Mouse (Mus musculus) CH12.LX (cell line): ENCODE data around the gene Slc6a19. TPM values are rescaled to one million over a fixed set of nuclear protein-coding genes. Genes with fewer than 3 reads are reported as not detected.
A peak's percentile ranks its signal among the peaks of the same experiment; 100 is the strongest.

Source experiments
- DNase-seq: peaks from one replicate; pipeline ENCODE4 v3.0.0-alpha.2; 2013; ENCODE audit errors: extremely low read depth
- H3K27ac ChIP-seq: 2 replicates; pipeline ENCODE4 v1.5.1; 2012; ENCODE audit warnings: low read depth, mild to moderate bottlenecking, control low read depth, moderate library complexity; ENCODE audit not compliant: insufficient read depth
- H3K27me3 ChIP-seq: replicated peaks from 2 replicates; pipeline ENCODE3; 2012; ENCODE audit warnings: inconsistent platforms
- H3K36me3 ChIP-seq, 2 experiments: replicated peaks in 1 of 2; 2 replicates each; pipeline versions ENCODE3 to v1.6.1; 2012; ENCODE audit warnings: inconsistent platforms in 1 of 2, low read length in 1 of 2, mild to moderate bottlenecking in 1 of 2, mixed read lengths in 1 of 2, moderate library complexity in 1 of 2; ENCODE audit not compliant: control insufficient read depth in 1 of 2, insufficient read depth in 1 of 2
- H3K4me1 ChIP-seq, 2 experiments: 2 replicates each; pipeline ENCODE4 v1.6.1; 2012; ENCODE audit warnings: inconsistent platforms in 1 of 2, moderate library complexity in 1 of 2; ENCODE audit not compliant: insufficient read depth in 2 of 2, control insufficient read depth in 1 of 2
- H3K4me2 ChIP-seq: 2 replicates; pipeline ENCODE4 v1.6.1; 2012; ENCODE audit warnings: low read depth, mild to moderate bottlenecking, control low read depth; ENCODE audit not compliant: poor library complexity, insufficient read depth, severe bottlenecking
- H3K4me3 ChIP-seq, 3 experiments: fragments of 150-350 bp in 1 of 3; sonication (generic) in 1 of 3; replicated peaks in 1 of 3; 2 replicates each; pipeline versions ENCODE3 to v1.5.1; 2011 to 2012; ENCODE audit warnings: low read depth in 2 of 3, low read length in 2 of 3, mild to moderate bottlenecking in 2 of 3, moderate library complexity in 2 of 3, control low read depth in 1 of 3, improper control_type of control experiment in 1 of 3, inconsistent platforms in 1 of 3, mixed read lengths in 1 of 3; ENCODE audit not compliant: poor library complexity in 1 of 3
- H3K79me2 ChIP-seq: replicated peaks from 2 replicates; pipeline ENCODE4 v1.6.1; 2012; ENCODE audit warnings: mild to moderate bottlenecking, moderate library complexity; ENCODE audit not compliant: control insufficient read depth, poor library complexity, insufficient read depth, severe bottlenecking; ENCODE audit errors: extremely low read depth
- H3K9ac ChIP-seq: 2 replicates; pipeline ENCODE4 v1.6.1; 2012; ENCODE audit warnings: low read depth, mild to moderate bottlenecking, control low read depth, moderate library complexity; ENCODE audit not compliant: insufficient read depth
- H3K9me3 ChIP-seq: replicated peaks from 2 replicates; pipeline ENCODE3; 2012; ENCODE audit warnings: low read length, inconsistent platforms, mixed read lengths
- BHLHE40 ChIP-seq: IDR thresholded peaks from 2 replicates; pipeline ENCODE4 v1.6.1; 2011; ENCODE audit warnings: mild to moderate bottlenecking, low read depth, low read length, improper control_type of control experiment
- CHD2 ChIP-seq: IDR thresholded peaks from 2 replicates; pipeline ENCODE4 v1.6.1; 2011; ENCODE audit warnings: low read length, improper control_type of control experiment
- CTCF ChIP-seq, 2 experiments: IDR thresholded peaks in 1 of 2; conservative IDR thresholded peaks in 1 of 2; 2 replicates each; pipeline ENCODE4 v1.5.1; 2011 to 2012; ENCODE audit warnings: low read depth in 2 of 2, low read length in 2 of 2, improper control_type of control experiment in 1 of 2, inconsistent platforms in 1 of 2, mild to moderate bottlenecking in 1 of 2, moderate library complexity in 1 of 2
- E2F4 ChIP-seq: IDR thresholded peaks from 2 replicates; pipeline ENCODE4 v1.6.1; 2011; ENCODE audit warnings: low read depth, low read length, improper control_type of control experiment; ENCODE audit not compliant: insufficient replicate concordance
- EP300 ChIP-seq: IDR thresholded peaks from 2 replicates; pipeline ENCODE4 v1.6.1; 2011; ENCODE audit warnings: low read length, improper control_type of control experiment
- ETS1 ChIP-seq: conservative IDR thresholded peaks from 2 replicates; pipeline ENCODE4 v1.6.1; 2012; ENCODE audit warnings: low read depth, mild to moderate bottlenecking, inconsistent platforms, low read length, improper control_type of control experiment, moderate library complexity
- GABPA ChIP-seq: IDR thresholded peaks from 2 replicates; pipeline ENCODE4 v1.6.1; 2012; ENCODE audit warnings: low read depth, low read length, improper control_type of control experiment, inconsistent platforms; ENCODE audit not compliant: insufficient replicate concordance
- JUND ChIP-seq: conservative IDR thresholded peaks from 2 replicates; pipeline ENCODE4 v1.6.1; 2011; ENCODE audit warnings: low read depth, low read length, improper control_type of control experiment
- MAFK ChIP-seq: IDR thresholded peaks from 2 replicates; pipeline ENCODE4 v1.6.1; 2011; ENCODE audit warnings: low read length, improper control_type of control experiment; ENCODE audit not compliant: insufficient replicate concordance
- MAX ChIP-seq: IDR thresholded peaks from 2 replicates; pipeline ENCODE4 v1.6.1; 2011; ENCODE audit warnings: low read length, improper control_type of control experiment
- NELFE ChIP-seq: IDR thresholded peaks from 2 replicates; pipeline ENCODE4 v1.6.1; 2011; ENCODE audit warnings: low read depth, low read length, improper control_type of control experiment
- NRF1 ChIP-seq: IDR thresholded peaks from 2 replicates; pipeline ENCODE4 v1.6.1; 2014; ENCODE audit warnings: low read depth, mild to moderate bottlenecking, inconsistent platforms, low read length, improper control_type of control experiment, moderate library complexity
- RAD21 ChIP-seq: IDR thresholded peaks from 2 replicates; pipeline ENCODE4 v1.6.1; 2011; ENCODE audit warnings: low read depth, mild to moderate bottlenecking, low read length, improper control_type of control experiment, moderate library complexity
- SIN3A ChIP-seq: IDR thresholded peaks from 2 replicates; pipeline ENCODE4 v1.6.1; 2012; ENCODE audit warnings: low read length, improper control_type of control experiment, inconsistent platforms
- SMC3 ChIP-seq: IDR thresholded peaks from 2 replicates; pipeline ENCODE4 v1.6.1; 2011; ENCODE audit warnings: low read depth, low read length, improper control_type of control experiment
- TCF12 ChIP-seq: IDR thresholded peaks from 2 replicates; pipeline ENCODE4 v1.6.1; 2014; ENCODE audit warnings: low read depth, mild to moderate bottlenecking, inconsistent platforms, low read length, improper control_type of control experiment
- UBTF ChIP-seq: IDR thresholded peaks from 2 replicates; pipeline ENCODE4 v1.6.1; 2012; ENCODE audit warnings: low read depth, mild to moderate bottlenecking, inconsistent platforms, low read length, improper control_type of control experiment, moderate library complexity
- USF1 ChIP-seq: IDR thresholded peaks from 2 replicates; pipeline ENCODE4 v1.6.1; 2014; ENCODE audit warnings: low read depth, mild to moderate bottlenecking, inconsistent platforms, low read length, improper control_type of control experiment
- USF2 ChIP-seq: conservative IDR thresholded peaks from 2 replicates; pipeline ENCODE4 v1.6.1; 2011; ENCODE audit warnings: low read depth, low read length, improper control_type of control experiment
- dilution Hi-C: fragments of 300-500 bp; cut with MboI; formaldehyde crosslinking; loops from 2 replicates; pipeline ENCODE4 v1.14.3; 2020; ENCODE audit warnings: low sequenced_read_pairs; ENCODE audit not compliant: extremely low pct_unique_long_range_greater_than_20kb, extremely low pct_ligation_motif_present
- in situ Hi-C: fragments of 300-500 bp; cut with MboI; formaldehyde crosslinking; loops from 3 replicates; pipeline ENCODE4 v1.14.3; 2019; ENCODE audit warnings: low sequenced_read_pairs, low pct_ligation_motif_present, low pct_unique_long_range_greater_than_20kb, mixed read lengths
- polyA plus RNA-seq: library from polyadenylated mRNA; unstranded; fragments of >175 nt; gene quantifications from 2 replicates; pipeline ENCODE4 v1.2.1, GENCODE M21; 2012; ENCODE audit warnings: low read depth; ENCODE audit not compliant: insufficient read length
- total RNA-seq, 2 experiments: library from RNA; depleted of rRNA; stranded (reverse); fragments of 300-350 nt in 1 of 2; fragments of >200 nt in 1 of 2; gene quantifications; 2 replicates each; pipeline ENCODE4 v1.2.3; 2012 to 2014

Slc6a19 gene
- total and polyA plus RNA-seq, 3 experiments = 0.13 TPM; not detected in 1

DNA sequence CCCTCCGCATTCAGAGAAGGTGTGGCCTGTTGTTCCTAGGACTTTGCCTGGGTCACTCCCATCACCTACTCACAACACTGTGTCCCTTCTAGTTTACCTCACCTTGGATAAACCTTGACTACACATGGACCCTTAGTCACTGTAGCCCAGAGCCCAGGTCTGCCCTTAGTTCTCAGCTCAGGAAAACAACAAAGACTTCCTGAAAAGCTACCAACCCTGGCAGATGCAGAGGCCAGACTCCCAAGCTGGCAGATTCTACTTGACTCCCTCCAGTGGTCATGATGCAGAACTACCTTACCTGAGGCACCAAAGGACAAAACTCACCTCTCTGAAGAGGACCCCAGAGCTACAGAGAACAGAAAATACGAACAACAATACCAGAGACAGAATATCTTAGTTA, 9.4 kb upstream of the Slc6a19 start:
- Histone ChIP-seq H3K27me3 (peaks cover 3% of the 10 kb centered on the region), H3K27ac (no peak overlapping the region), H3K79me2 (no peaks in the 10 kb centered on the region), H3K4me1 (peaks cover 0 to 17% of the 10 kb centered on the region in 2 experiments; a peak in 2 of 4 replicates), H3K4me3 (no peak overlapping the region), H3K9me3 (no peaks in the 10 kb centered on the region), H3K9ac (no peak overlapping the region), H3K4me2 (no peak overlapping the region), H3K36me3 (no peaks in the 10 kb centered on the region)
- DNase-seq = peak; percentile 24
- TF ChIP-seq CTCF (conservative IDR thresholded peaks at IDR 0.05 in 1 of 2, IDR thresholded peaks at IDR 0.05 in 1 of 2; ENCODE audit: low read depth in 2 of 2, low read length in 2 of 2) (peak; percentile 38 to 67; a peak in 3 of 4 replicates), MAX (no peak), RAD21 (peak; percentile 33), SMC3 (peak; percentile 63)
- in situ Hi-C loops (no loop called here), dilution Hi-C loops (no loop called here)

DNA sequence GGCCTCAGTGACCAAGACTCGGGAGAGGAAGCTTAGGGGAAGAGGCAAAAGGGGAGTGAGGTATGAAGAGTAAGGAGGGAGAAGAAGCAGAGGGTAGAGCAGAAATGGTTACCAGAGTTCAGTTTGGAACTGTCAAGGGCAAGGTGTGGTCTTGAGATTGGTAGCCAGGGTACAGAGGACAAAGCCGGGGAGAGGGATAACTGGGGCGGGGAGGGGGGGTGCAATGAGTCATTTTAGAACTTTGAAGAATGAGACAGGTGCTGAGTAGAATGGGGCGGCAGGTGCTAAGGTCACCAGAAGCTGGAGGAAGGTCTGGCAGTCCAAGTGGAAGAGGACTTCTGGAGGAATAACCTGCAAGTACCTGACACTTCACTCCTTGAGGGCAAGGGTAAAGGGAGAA, 8.5 kb upstream of the Slc6a19 start:
- no peak overlapping the region for H3K9ac ChIP-seq
- in situ Hi-C loops (no loop called here), dilution Hi-C loops (no loop called here)
- H3K9me3 ChIP-seq = no peaks in the 10 kb centered on the region
- peaks cover 0 to 17% of the 10 kb centered on the region in 2 experiments; a peak in 2 of 4 replicates for H3K4me1 ChIP-seq
- peaks cover 5% of the 10 kb centered on the region for H3K27me3 ChIP-seq
- H3K27ac ChIP-seq = no peak overlapping the region
- H3K79me2 ChIP-seq = no peaks in the 10 kb centered on the region
- no peaks in the 10 kb centered on the region for H3K36me3 ChIP-seq
- H3K4me2 ChIP-seq = no peak overlapping the region
- DNase-seq = no peak
- no peak for TF ChIP-seq MAFK
- TF ChIP-seq GABPA = no peak
- TF ChIP-seq E2F4 = no peak
- no peak for TF ChIP-seq TCF12
- TF ChIP-seq NELFE = no peak
- TF ChIP-seq USF1 = no peak
- no peak for TF ChIP-seq JUND
- TF ChIP-seq BHLHE40 = no peak
- no peak for TF ChIP-seq CHD2
- no peak for TF ChIP-seq EP300
- no peak for TF ChIP-seq ETS1
- no peak for TF ChIP-seq SIN3A
- TF ChIP-seq USF2 = no peak
- no peak for TF ChIP-seq CTCF (conservative IDR thresholded peaks at IDR 0.05 in 1 of 2, IDR thresholded peaks at IDR 0.05 in 1 of 2; ENCODE audit: low read depth in 2 of 2, low read length in 2 of 2)
- no peak for TF ChIP-seq NRF1
- no peak for TF ChIP-seq UBTF
- no peak overlapping the region for H3K4me3 ChIP-seq
